Mouse (Mus musculus) liver, embryonic 13.5 days (tissue): ENCODE measurements around the gene Rapgef4. TPM values are rescaled to one million over a fixed set of nuclear protein-coding genes. Genes with fewer than 3 reads are reported as not detected.
A peak's percentile ranks its signal among the peaks of the same experiment; 100 is the strongest.

Experiments used
- ATAC-seq: fragments of 200-750 bp; cut with Nextera tagmentation; 2 replicates; pipeline ENCODE4 v1.8.0; 2017; ENCODE audit warnings: low read depth, mild to moderate bottlenecking, moderate number of reproducible peaks, moderate library complexity
- DNase-seq: peaks from one replicate; pipeline ENCODE4 v3.0.0; 2022
- H3K27ac ChIP-seq: fragments of 300-500 bp; sonication (generic); 2 replicates; pipeline ENCODE4 v1.5.1; 2015; ENCODE audit warnings: moderate library complexity, mild to moderate bottlenecking, inconsistent platforms
- H3K27me3 ChIP-seq: fragments of 300-500 bp; sonication (generic); 2 replicates; pipeline ENCODE4 v1.6.1; 2015; ENCODE audit warnings: mild to moderate bottlenecking, inconsistent platforms
- H3K36me3 ChIP-seq: fragments of 300-500 bp; sonication (generic); 2 replicates; pipeline ENCODE4 v1.6.1; 2015; ENCODE audit warnings: mild to moderate bottlenecking, inconsistent platforms
- H3K4me1 ChIP-seq: fragments of 300-500 bp; sonication (generic); replicated peaks from 2 replicates; pipeline ENCODE4 v1.6.1; 2015; ENCODE audit warnings: inconsistent platforms
- H3K4me2 ChIP-seq: fragments of 300-500 bp; sonication (generic); 2 replicates; pipeline ENCODE4 v1.6.1; 2015; ENCODE audit warnings: inconsistent platforms, mild to moderate bottlenecking, moderate library complexity
- H3K4me3 ChIP-seq: fragments of 300-500 bp; sonication (generic); replicated peaks from 2 replicates; pipeline ENCODE4 v1.5.1; 2015; ENCODE audit warnings: mild to moderate bottlenecking, inconsistent platforms
- H3K9ac ChIP-seq: fragments of 300-500 bp; sonication (generic); 2 replicates; pipeline ENCODE4 v1.6.1; 2015; ENCODE audit warnings: mild to moderate bottlenecking, inconsistent platforms
- H3K9me3 ChIP-seq: fragments of 300-500 bp; sonication (generic); replicated peaks from 2 replicates; pipeline ENCODE4 v1.6.1; 2016; ENCODE audit warnings: inconsistent platforms
- WGBS: fragments of 180-500 bp; shearing (Covaris S2); methylation state at CpG from one replicate; pipeline ENCODE4 v1.1.7; 2015; ENCODE audit not compliant: insufficient replicate concordance; 5-methylcytosine and 5-hydroxymethylcytosine counted together
- polyA plus RNA-seq: library from polyadenylated mRNA; unstranded; fragments of >200 nt; fragmentation: Nextera tagmentation; extraction: Ambion mirVana; gene quantifications from 2 replicates; pipeline ENCODE4 v1.2.1, GENCODE M21; 2015

Rapgef4 gene
- polyA plus RNA-seq, 1 experiment from 2014 or later, result 2.7 TPM

DNA sequence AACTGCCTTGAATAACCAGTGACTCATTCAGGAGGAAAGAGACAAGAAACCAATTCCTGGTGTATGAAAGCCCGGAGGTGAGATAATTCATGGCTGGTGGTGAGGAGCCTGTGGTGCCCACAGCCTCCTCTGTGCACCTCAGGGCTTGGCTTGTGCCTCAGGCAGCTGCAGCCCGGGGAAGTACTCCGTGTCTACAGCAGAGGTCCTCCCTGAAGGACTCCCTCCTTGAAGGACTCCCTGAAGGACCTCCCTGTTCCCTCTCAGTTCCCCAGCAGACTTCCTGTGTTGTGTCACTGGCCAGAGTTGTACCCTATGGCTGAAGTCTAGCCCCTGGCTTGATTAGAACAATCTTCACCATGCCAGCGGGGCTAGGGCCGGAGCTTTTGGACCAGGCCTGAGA lies 50.7 kb downstream of the Rapgef4 start:
- DNase-seq, result no peak
- H3K27me3 ChIP-seq, result no peaks in the 10 kb centered on the region
- no peak overlapping the region for H3K9ac ChIP-seq
- 38% methylated on average over 5 of the region's 5 CpGs for WGBS
- H3K9me3 ChIP-seq, result no peaks in the 10 kb centered on the region
- no peaks in the 10 kb centered on the region for H3K36me3 ChIP-seq
- no peak overlapping the region for H3K4me3 ChIP-seq
- no peak overlapping the region for H3K4me2 ChIP-seq
- no peak overlapping the region for H3K27ac ChIP-seq
- no peaks in the 10 kb centered on the region for H3K4me1 ChIP-seq
- ATAC-seq, result no peak

DNA sequence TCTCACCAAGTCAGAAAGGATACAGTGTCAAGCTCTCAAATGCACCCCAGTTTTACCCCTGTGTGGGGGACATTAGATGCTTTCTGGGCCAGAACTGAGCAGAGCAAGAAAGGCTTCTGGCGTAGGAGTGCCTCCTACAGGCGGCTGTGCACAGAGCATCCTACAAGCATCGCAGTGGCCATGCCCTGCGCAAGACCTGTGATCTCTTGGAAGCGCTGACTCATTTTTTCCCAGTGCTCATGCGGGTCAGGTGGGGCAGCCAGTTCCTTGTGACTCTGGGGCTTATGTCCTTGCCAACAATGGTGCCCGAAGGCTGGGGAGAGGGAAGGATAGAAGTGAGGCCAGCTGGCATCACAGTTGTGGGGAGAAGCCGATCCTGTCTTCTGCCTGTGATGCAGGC lies 54.6 kb downstream of the Rapgef4 start:
- no peaks in the 10 kb centered on the region for H3K4me1 ChIP-seq
- DNase-seq (no peak), ATAC-seq (no peak)

DNA sequence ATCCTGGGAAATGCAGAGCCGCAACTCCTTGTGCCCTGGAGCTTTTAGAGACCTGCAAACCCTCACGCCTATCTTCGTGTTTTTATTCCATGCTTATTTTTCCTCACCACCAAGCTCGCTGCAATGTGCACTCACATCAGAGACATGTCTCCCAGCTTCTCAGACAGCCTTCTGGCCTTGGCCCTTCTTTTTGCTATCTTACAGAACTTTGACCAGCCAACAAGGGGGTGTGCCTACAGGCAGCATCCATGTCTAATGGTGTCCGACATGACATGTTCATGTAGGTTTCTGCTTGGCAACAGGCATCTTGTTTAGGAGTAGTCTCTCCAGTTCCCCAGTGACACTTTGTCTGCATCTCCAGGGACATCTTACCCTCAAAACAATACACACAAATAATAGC lies 56.3 kb downstream of the Rapgef4 start:
- H3K9ac ChIP-seq, result no peak overlapping the region
- H3K4me2 ChIP-seq, result no peak overlapping the region
- H3K27me3 ChIP-seq, result no peaks in the 10 kb centered on the region
- no peaks in the 10 kb centered on the region for H3K9me3 ChIP-seq
- no peaks in the 10 kb centered on the region for H3K4me1 ChIP-seq
- ATAC-seq (no peak), DNase-seq (no peak)
- no peak overlapping the region for H3K27ac ChIP-seq
- no peaks in the 10 kb centered on the region for H3K36me3 ChIP-seq
- 73% methylated on average over 5 of the region's 5 CpGs for WGBS
- no peak overlapping the region for H3K4me3 ChIP-seq

More for the DNA sequence above, 54.6 kb downstream of the Rapgef4 start:
- Histone ChIP-seq H3K27ac (no peak overlapping the region), H3K27me3 (no peaks in the 10 kb centered on the region), H3K4me2 (no peak overlapping the region), H3K9ac (no peak overlapping the region), H3K9me3 (no peaks in the 10 kb centered on the region), H3K36me3 (no peaks in the 10 kb centered on the region), H3K4me3 (no peak overlapping the region)
- WGBS, result 42% methylated on average over 8 of the region's 8 CpGs

DNA sequence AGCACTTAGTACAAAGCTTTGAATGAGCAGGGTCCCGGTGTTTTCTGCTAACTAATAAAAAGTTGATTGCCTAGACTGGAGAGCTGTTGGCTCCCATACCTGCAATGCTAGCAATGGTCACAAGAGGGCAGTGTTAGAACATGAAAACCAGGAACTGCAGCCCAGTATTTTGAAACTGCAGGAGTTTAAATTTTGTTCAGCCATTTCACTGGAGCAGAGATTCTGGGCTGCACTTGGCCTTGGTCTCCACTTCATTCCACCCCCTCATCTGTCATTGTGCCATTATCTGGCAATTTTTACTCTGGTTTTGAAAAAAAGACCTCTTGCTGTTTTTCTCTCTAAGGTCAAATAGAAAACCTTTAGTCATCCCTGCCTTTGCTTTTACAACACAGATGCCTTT lies 57.2 kb downstream of the Rapgef4 start:
- no peaks in the 10 kb centered on the region for H3K27me3 ChIP-seq
- no peak for ATAC-seq
- no peak overlapping the region for H3K4me2 ChIP-seq
- no peaks in the 10 kb centered on the region for H3K9me3 ChIP-seq
- 24% methylated on average over 1 of the region's 1 CpGs for WGBS
- no peaks in the 10 kb centered on the region for H3K36me3 ChIP-seq
- DNase-seq, result peak; percentile 36
- H3K27ac ChIP-seq, result no peak overlapping the region
- H3K9ac ChIP-seq, result no peak overlapping the region
- H3K4me3 ChIP-seq, result no peak overlapping the region
- no peaks in the 10 kb centered on the region for H3K4me1 ChIP-seq

DNA sequence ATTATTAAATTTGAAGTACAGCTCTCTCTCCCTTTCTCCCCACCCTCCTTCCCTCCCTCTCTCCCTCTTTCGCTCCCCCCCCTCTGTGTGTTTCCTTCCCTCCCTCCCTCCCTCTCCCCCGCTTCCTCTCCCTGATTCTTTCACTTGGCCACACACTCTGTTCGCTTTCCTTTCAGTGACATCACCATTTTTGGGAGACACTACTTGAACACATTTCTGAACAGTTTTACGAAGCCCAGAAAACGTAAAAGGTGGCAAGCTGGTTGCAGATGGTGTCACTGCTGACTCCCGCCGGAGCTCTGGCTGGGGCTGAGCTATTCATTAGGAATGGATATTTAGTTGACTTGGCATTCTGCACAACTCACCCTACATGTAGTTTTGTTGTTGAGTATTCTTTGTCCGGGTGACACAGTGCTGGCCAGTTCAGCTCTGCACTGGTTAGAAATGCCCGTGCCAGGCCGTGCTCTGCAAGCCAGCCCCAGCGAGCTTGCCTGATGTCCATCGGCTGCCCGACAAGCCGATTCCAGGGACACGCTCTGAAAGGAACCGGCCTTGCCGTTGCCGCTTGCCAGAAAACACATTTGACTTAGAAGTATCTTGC lies 57.7 kb downstream of the Rapgef4 start:
- DNase-seq, result no peak
- 70% methylated on average over 18 of the region's 18 CpGs for WGBS
- Histone ChIP-seq H3K9ac (no peak overlapping the region), H3K4me3 (no peak overlapping the region), H3K4me1 (no peaks in the 10 kb centered on the region), H3K27ac (no peak overlapping the region), H3K27me3 (no peaks in the 10 kb centered on the region), H3K4me2 (no peak overlapping the region), H3K36me3 (no peaks in the 10 kb centered on the region), H3K9me3 (no peaks in the 10 kb centered on the region)
- no peak for ATAC-seq

DNA sequence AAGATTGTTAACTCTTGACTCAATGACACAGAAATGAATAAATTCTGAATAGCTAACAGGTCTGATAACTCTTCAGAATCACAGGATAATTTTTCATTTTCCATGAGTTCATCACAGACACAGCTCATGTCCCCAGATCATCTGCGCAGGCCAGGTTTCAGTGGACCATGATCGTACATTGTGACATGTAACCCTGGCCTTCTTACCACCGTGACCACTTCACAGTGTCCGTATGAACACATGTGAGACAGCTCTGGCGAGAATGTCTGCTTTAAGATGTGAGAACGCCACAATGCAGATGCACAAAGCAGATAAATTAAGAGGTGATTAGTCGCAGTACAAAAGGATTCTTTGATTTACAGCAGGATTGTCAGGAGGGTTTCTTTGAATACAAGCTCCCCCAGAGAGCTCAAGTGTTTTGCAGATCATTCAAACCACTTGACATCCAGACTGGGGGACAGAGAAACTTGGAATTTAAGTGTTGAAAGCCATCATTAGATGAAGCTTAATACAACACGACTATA lies 58.5 kb downstream of the Rapgef4 start:
- Histone ChIP-seq H3K9me3 (no peaks in the 10 kb centered on the region), H3K4me2 (no peak overlapping the region), H3K27ac (no peak overlapping the region), H3K27me3 (no peaks in the 10 kb centered on the region), H3K36me3 (no peaks in the 10 kb centered on the region), H3K9ac (no peak overlapping the region), H3K4me3 (no peak overlapping the region), H3K4me1 (no peaks in the 10 kb centered on the region)
- DNase-seq (no peak), ATAC-seq (no peak)
- 62% methylated on average over 8 of the region's 8 CpGs for WGBS

DNA sequence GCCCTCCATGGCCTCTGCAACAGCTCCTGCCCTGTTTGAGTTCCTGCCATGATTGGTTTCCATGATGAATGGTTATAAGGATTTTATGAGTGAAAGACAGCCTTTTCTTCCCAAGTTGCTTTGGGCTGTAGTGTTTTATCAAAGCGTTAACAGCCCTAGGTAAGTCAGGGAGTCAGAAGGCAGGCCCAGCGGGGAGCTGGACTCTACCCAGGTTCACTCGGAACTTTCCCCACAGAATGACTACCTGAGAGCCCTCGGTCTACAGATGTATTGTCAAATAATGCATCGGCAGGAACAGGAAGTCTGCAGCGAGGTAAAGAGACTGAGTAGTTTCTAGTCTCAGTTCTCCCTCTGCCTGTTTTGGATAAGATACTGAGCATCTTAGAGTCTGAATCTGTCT lies 60.0 kb downstream of the Rapgef4 start:
- WGBS, result 62% methylated on average over 6 of the region's 6 CpGs

DNA sequence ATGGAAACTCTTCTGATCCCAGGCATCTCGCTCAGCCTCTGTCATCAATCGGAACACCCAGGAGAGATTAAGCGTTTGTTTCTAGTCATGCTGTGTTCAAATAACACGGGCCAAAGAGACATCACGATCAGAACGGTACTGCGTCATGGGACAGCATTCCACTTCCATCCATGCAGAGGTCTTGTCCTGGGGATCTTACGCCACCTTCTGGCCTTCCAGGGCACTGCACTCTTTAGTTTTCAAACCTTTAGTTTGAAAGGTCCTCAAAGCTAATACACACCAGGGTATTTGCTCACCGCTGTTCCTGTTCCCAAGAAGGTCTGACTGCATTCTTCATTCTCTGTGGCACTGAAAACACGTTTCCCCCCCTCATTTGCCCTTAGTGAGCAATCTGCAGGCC lies 61.1 kb downstream of the Rapgef4 start:
- Histone ChIP-seq H3K36me3 (no peaks in the 10 kb centered on the region), H3K4me1 (no peaks in the 10 kb centered on the region), H3K4me2 (no peak overlapping the region), H3K9me3 (no peaks in the 10 kb centered on the region), H3K9ac (no peak overlapping the region), H3K27me3 (no peaks in the 10 kb centered on the region), H3K27ac (no peak overlapping the region), H3K4me3 (no peak overlapping the region)
- DNase-seq (no peak), ATAC-seq (no peak)
- 81% methylated on average over 10 of the region's 10 CpGs for WGBS

More for the DNA sequence above, 60.0 kb downstream of the Rapgef4 start:
- H3K4me1 ChIP-seq, result no peaks in the 10 kb centered on the region
- no peaks in the 10 kb centered on the region for H3K9me3 ChIP-seq
- DNase-seq, result no peak
- no peaks in the 10 kb centered on the region for H3K27me3 ChIP-seq
- H3K9ac ChIP-seq, result no peak overlapping the region
- no peak overlapping the region for H3K4me3 ChIP-seq
- no peak overlapping the region for H3K4me2 ChIP-seq
- ATAC-seq, result no peak
- no peaks in the 10 kb centered on the region for H3K36me3 ChIP-seq
- no peak overlapping the region for H3K27ac ChIP-seq

DNA sequence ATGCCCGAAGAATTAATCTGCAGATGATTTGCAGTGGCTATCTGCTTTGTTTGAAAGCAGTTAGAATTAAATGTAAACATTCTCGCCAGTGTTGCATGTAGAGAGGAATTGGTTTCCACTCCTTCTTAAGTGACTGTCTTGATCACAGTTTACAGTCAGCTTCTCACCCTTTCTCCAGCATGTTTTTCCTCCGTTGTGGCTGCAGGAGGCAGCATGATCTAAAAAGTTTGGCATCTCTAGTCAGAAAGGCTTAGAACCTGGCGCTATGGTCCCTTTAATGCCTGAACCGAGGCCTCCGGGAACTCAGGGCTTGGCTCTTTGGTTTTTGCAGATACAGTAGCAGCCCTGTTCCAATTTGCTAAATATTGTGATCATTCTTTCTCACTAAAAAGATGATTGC lies 63.2 kb downstream of the Rapgef4 start:
- DNase-seq (no peak), ATAC-seq (no peak)
- H3K9ac ChIP-seq, result no peak overlapping the region
- no peaks in the 10 kb centered on the region for H3K27me3 ChIP-seq
- no peaks in the 10 kb centered on the region for H3K36me3 ChIP-seq
- H3K4me3 ChIP-seq, result no peak overlapping the region
- no peaks in the 10 kb centered on the region for H3K4me1 ChIP-seq
- no peaks in the 10 kb centered on the region for H3K9me3 ChIP-seq
- no peak overlapping the region for H3K4me2 ChIP-seq
- H3K27ac ChIP-seq, result no peak overlapping the region
- WGBS, result 50% methylated on average over 6 of the region's 6 CpGs

DNA sequence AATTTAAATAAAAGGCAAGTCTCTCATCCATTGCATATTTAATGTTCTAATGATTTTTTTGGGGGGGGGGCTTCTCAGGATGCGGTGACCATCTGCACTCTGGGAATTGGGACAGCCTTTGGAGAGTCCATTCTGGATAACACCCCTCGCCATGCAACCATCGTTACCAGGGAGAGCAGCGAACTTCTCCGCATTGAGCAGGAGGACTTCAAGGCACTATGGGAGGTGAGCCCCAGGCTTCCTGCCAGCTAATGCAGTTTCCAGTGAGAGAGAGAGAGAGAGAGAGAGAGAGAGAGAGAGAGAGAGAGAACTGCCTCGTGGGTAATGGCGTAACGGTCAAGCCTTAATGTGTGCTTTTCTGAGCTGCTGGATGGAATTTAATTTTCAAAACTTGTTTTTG lies 64.0 kb downstream of the Rapgef4 start:
- Histone ChIP-seq H3K4me1 (no peaks in the 10 kb centered on the region), H3K4me3 (no peak overlapping the region), H3K27ac (no peak overlapping the region), H3K4me2 (no peak overlapping the region), H3K9me3 (no peaks in the 10 kb centered on the region), H3K27me3 (no peaks in the 10 kb centered on the region), H3K36me3 (no peaks in the 10 kb centered on the region), H3K9ac (no peak overlapping the region)
- 81% methylated on average over 8 of the region's 8 CpGs for WGBS
- DNase-seq (no peak), ATAC-seq (no peak)

DNA sequence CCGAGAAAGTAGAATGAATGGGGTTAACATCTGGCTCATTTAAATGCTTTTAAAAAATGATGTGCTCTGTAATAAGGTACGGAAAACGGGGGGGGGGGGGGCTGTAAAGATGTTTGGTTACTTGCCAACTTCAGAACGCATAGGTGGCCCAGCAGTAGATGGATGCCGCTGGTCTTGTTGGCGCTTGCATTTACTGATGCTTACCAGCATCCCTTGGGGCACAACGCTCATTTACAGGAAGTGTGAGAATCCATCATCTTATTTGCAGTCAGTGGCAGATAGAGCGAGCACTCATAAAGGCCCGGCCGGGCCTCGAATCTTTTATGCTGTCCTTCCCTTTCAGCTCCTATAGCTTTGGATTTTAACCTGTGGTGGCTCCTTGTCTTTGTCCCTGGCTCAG lies 64.6 kb downstream of the Rapgef4 start:
- no peaks in the 10 kb centered on the region for H3K27me3 ChIP-seq
- ATAC-seq, result no peak
- 73% methylated on average over 11 of the region's 11 CpGs for WGBS
- DNase-seq, result no peak
- H3K9ac ChIP-seq, result no peak overlapping the region
- H3K36me3 ChIP-seq, result no peaks in the 10 kb centered on the region
- H3K9me3 ChIP-seq, result no peaks in the 10 kb centered on the region
- no peak overlapping the region for H3K4me2 ChIP-seq
- H3K4me3 ChIP-seq, result no peak overlapping the region
- no peak overlapping the region for H3K27ac ChIP-seq
- H3K4me1 ChIP-seq, result no peaks in the 10 kb centered on the region

DNA sequence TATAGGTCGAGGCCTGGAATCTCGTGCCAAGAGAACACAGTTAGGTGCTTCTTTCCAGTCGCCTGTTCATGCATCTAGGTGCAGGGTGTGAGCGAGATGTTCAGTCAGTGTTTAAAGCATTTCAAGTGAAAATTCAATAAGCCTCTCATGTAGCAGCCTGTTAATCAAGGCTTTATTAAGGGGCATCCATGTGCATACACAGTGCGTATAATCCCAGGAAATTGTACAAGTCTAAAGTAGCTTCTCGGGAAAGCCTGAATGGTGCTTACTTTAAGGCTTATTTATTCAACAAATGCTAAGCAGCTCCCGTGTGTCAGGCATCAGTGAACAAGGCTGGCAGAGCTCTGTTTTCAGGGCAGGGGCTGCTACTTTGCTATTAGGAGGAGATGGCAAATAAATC lies 69.4 kb downstream of the Rapgef4 start:
- WGBS, result 62% methylated on average over 7 of the region's 7 CpGs
- Histone ChIP-seq H3K4me2 (no peak overlapping the region), H3K4me3 (no peak overlapping the region), H3K27ac (no peak overlapping the region), H3K36me3 (no peaks in the 10 kb centered on the region), H3K4me1 (no peaks in the 10 kb centered on the region), H3K27me3 (no peaks in the 10 kb centered on the region), H3K9me3 (no peaks in the 10 kb centered on the region), H3K9ac (no peak overlapping the region)
- DNase-seq (no peak), ATAC-seq (no peak)
